Mouse (Mus musculus): ENCODE data around the gene Washc4. TPM values are rescaled to one million over a fixed set of nuclear protein-coding genes. Genes with fewer than 3 reads are reported as not detected.

The Washc4 gene
- polyA plus RNA-seq, 2 experiments = 16.4 to 36.2 TPM

DNA sequence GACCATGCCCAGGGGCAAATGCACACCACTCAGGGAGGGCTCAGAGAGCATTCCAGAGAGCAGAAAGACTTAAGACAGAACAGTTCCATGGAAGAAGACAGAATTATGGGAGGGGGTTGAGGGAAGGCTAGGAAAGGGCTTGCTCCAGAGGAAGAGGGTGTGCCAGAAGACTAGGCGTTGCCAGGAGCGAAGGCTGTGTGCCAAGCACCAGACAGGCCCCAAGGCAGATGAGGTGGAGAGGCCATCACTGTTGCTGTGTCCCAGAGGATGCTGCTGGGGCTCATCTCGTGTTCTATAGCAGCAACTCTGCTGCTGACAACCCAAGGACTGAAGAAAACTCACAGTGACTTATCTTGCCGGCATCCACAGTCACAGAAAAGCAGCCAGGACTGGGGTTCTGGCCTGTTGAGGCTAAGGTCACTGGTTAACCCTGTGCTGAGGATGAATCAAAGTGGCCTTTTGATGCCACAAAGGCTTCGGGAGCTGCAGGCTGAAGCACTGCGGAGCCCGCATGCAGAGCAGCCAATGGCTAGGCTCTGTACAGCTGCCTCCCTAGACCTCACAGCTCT is 89.3 kb downstream of the Washc4 start:
- H3K4me3 ChIP-seq (replicated peaks; ENCODE audit: low read length) = no peak overlapping the region
- no peak overlapping the region for H3K9ac ChIP-seq (ENCODE audit: low read depth, low read length, severe bottlenecking)
- no peaks in the 10 kb centered on the region; the same call in 1 of the 2 replicates for H3K4me1 ChIP-seq (ENCODE audit: control insufficient read depth, insufficient read depth, low read length)
- ATAC-seq (ENCODE audit: low FRiP score, low read depth) (no peak), DNase-seq (ENCODE audit: low spot score) (no peak)
- no peak for TF ChIP-seq POLR2A (IDR thresholded peaks at IDR 0.05; ENCODE audit: borderline replicate concordance, extremely low read depth, insufficient read depth, insufficient read length)
- no peaks in the 10 kb centered on the region for H3K27me3 ChIP-seq (ENCODE audit: control insufficient read depth, insufficient read depth, low read length)
- no peaks in the 10 kb centered on the region for H3K9me3 ChIP-seq (ENCODE audit: control insufficient read depth, low read length)
- WGBS = 71% methylated on average over 7 of the region's 7 CpGs
- no peak overlapping the region for H3K27ac ChIP-seq (replicated peaks; ENCODE audit: low read depth, low read length)
- H3K36me3 ChIP-seq (ENCODE audit: control insufficient read depth, insufficient read depth, low read length) = peaks cover 26% of the 10 kb centered on the region
- no peak overlapping the region for H3K4me2 ChIP-seq (replicated peaks; ENCODE audit: low read depth, low read length, severe bottlenecking)

- Histone ChIP-seq H3K4me2 (replicated peaks; ENCODE audit: low read depth, low read length, severe bottlenecking) (no peak overlapping the region), H3K27me3 (ENCODE audit: control insufficient read depth, insufficient read depth, low read length) (no peaks in the 10 kb centered on the region), H3K4me3 (replicated peaks; ENCODE audit: low read length) (no peak overlapping the region), H3K9ac (ENCODE audit: low read depth, low read length, severe bottlenecking) (no peak overlapping the region), H3K4me1 (ENCODE audit: control insufficient read depth, insufficient read depth, low read length) (no peaks in the 10 kb centered on the region; the same call in 1 of the 2 replicates), H3K9me3 (ENCODE audit: control insufficient read depth, low read length) (no peaks in the 10 kb centered on the region), H3K36me3 (ENCODE audit: control insufficient read depth, insufficient read depth, low read length) (peaks cover 22% of the 10 kb centered on the region), H3K27ac (replicated peaks; ENCODE audit: low read depth, low read length) (no peak overlapping the region)
- no peak for ATAC-seq (ENCODE audit: low FRiP score, low read depth)
- no peak for DNase-seq (ENCODE audit: low spot score)
- WGBS = 52% methylated on average over 5 of the region's 5 CpGs
- no peak for TF ChIP-seq POLR2A (IDR thresholded peaks at IDR 0.05; ENCODE audit: borderline replicate concordance, extremely low read depth, insufficient read depth, insufficient read length)
Measured at GRCm38 (mm10) chr10:83634461-83634860, 90.9 kb downstream of the Washc4 start.

DNA sequence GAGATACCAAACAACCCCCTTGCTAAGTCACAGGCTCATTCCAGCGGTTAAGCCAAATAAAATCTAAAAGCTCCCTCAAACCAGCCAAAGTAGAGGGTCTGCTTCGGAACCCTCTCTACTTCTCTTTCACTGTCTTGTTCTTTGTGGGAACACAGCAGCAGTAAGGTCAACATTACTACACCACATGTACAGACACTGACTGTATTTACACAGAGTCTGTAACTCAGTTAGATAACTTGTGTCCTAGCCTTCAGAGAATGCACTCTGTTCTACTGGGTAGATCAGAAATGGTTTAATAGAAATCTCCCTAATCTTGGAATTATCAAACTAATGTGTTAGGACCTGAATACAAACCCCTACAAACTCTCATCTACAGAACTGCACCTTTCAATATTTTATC is 92.6 kb downstream of the Washc4 start:
- DNase-seq (ENCODE audit: low spot score) = no peak
- 77% methylated on average over 2 of the region's 2 CpGs for WGBS
- H3K4me1 ChIP-seq (ENCODE audit: control insufficient read depth, insufficient read depth, low read length) = no peaks in the 10 kb centered on the region
- H3K36me3 ChIP-seq (ENCODE audit: control insufficient read depth, insufficient read depth, low read length) = peaks cover 26% of the 10 kb centered on the region; the same call in 1 of the 2 replicates
- H3K4me3 ChIP-seq (replicated peaks; ENCODE audit: low read length) = no peak overlapping the region
- H3K27me3 ChIP-seq (ENCODE audit: control insufficient read depth, insufficient read depth, low read length) = no peaks in the 10 kb centered on the region
- no peak overlapping the region for H3K27ac ChIP-seq (replicated peaks; ENCODE audit: low read depth, low read length)
- TF ChIP-seq POLR2A (IDR thresholded peaks at IDR 0.05; ENCODE audit: borderline replicate concordance, extremely low read depth, insufficient read depth, insufficient read length) = no peak
- no peak for ATAC-seq (ENCODE audit: low FRiP score, low read depth)
- H3K9me3 ChIP-seq (ENCODE audit: control insufficient read depth, low read length) = no peaks in the 10 kb centered on the region
- no peak overlapping the region for H3K4me2 ChIP-seq (replicated peaks; ENCODE audit: low read depth, low read length, severe bottlenecking)
- H3K9ac ChIP-seq (ENCODE audit: low read depth, low read length, severe bottlenecking) = no peak overlapping the region

DNA sequence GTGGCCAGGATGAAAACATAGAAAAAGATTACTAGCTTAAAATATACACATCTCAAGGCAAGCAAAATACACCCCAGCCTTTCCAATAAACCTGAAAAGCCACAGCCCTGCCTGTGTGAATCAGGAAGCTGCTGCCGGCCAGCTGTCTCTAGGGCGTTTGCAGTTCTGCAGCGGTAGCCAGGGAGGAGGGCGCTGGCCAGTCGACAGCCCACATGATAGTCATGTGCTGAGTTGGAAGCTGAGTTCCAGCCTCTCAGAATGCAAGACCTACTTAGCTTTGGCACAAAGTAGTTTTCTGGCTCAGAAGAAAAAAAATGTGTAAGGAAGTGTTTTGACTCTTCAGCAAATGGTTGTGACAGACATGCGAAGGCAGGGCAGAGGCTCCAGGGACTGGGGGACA is 93.7 kb downstream of the Washc4 start:
- WGBS = 29% methylated on average over 6 of the region's 6 CpGs
- no peak overlapping the region for H3K27ac ChIP-seq (replicated peaks; ENCODE audit: low read depth, low read length)
- no peak for TF ChIP-seq POLR2A (IDR thresholded peaks at IDR 0.05; ENCODE audit: borderline replicate concordance, extremely low read depth, insufficient read depth, insufficient read length)
- no peaks in the 10 kb centered on the region for H3K9me3 ChIP-seq (ENCODE audit: control insufficient read depth, low read length)
- H3K4me3 ChIP-seq (replicated peaks; ENCODE audit: low read length) = no peak overlapping the region
- 0 out of 2 replicates have a peak, but pooled peaks have one; percentile 34 for ATAC-seq (ENCODE audit: low FRiP score, low read depth)
- H3K4me1 ChIP-seq (ENCODE audit: control insufficient read depth, insufficient read depth, low read length) = no peaks in the 10 kb centered on the region
- H3K36me3 ChIP-seq (ENCODE audit: control insufficient read depth, insufficient read depth, low read length) = peaks cover 21% of the 10 kb centered on the region; the same call in 1 of the 2 replicates
- H3K27me3 ChIP-seq (ENCODE audit: control insufficient read depth, insufficient read depth, low read length) = no peaks in the 10 kb centered on the region
- H3K4me2 ChIP-seq (replicated peaks; ENCODE audit: low read depth, low read length, severe bottlenecking) = no peak overlapping the region
- peak; percentile 47 for DNase-seq (ENCODE audit: low spot score)
- no peak overlapping the region for H3K9ac ChIP-seq (ENCODE audit: low read depth, low read length, severe bottlenecking)

DNA sequence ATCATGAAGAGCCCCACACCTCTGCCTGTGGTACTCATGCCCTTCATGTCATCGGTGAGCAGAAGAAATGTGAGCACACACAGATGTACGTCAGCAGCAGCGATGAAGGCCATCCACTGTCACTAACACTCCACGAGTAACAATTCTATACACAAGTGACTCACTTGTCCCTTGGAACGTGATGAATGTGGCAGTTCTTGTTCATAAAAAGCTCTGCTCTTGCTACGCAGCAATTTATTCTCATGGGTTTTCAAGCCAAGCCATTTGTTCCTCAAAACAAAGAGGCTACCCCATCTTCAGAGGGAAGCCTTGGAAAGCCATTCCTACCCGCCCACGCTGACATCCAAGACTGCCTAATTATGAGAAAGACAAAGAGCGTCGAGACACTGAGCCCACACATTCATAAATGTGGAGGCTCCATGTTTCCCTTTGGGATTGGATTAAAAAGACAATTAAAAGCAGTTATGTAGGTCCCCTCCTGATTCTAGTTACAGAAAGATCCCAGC is 96.4 kb downstream of the Washc4 start:
- H3K9me3 ChIP-seq (ENCODE audit: control insufficient read depth, low read length) = no peaks in the 10 kb centered on the region
- no peaks in the 10 kb centered on the region for H3K27me3 ChIP-seq (ENCODE audit: control insufficient read depth, insufficient read depth, low read length)
- H3K27ac ChIP-seq (replicated peaks; ENCODE audit: low read depth, low read length) = no peak overlapping the region
- ATAC-seq (ENCODE audit: low FRiP score, low read depth) (no peak), DNase-seq (ENCODE audit: low spot score) (no peak)
- no peak overlapping the region for H3K4me3 ChIP-seq (replicated peaks; ENCODE audit: low read length)
- H3K4me2 ChIP-seq (replicated peaks; ENCODE audit: low read depth, low read length, severe bottlenecking) = no peak overlapping the region
- peaks cover 13% of the 10 kb centered on the region; the same call in 1 of the 2 replicates for H3K36me3 ChIP-seq (ENCODE audit: control insufficient read depth, insufficient read depth, low read length)
- no peak for TF ChIP-seq POLR2A (IDR thresholded peaks at IDR 0.05; ENCODE audit: borderline replicate concordance, extremely low read depth, insufficient read depth, insufficient read length)
- no peak overlapping the region for H3K9ac ChIP-seq (ENCODE audit: low read depth, low read length, severe bottlenecking)
- 87% methylated on average over 10 of the region's 10 CpGs for WGBS
- no peaks in the 10 kb centered on the region for H3K4me1 ChIP-seq (ENCODE audit: control insufficient read depth, insufficient read depth, low read length)
